Mouse (Mus musculus) thymus, adult 2 months (tissue): ENCODE data around the gene Klf3. TPM values are rescaled to one million over a fixed set of nuclear protein-coding genes. Genes with fewer than 3 reads are reported as not detected.
A peak's percentile ranks its signal among the peaks of the same experiment; 100 is the strongest.

Experiments
- DNase-seq: peaks from one replicate; pipeline ENCODE4 v3.0.0; 2021
- H3K27ac ChIP-seq: fragments of 200-500 bp; 2 replicates; pipeline ENCODE4 v1.5.1; 2012; ENCODE audit warnings: low read length, control low read depth; ENCODE audit not compliant: control insufficient read depth, insufficient read depth
- H3K27me3 ChIP-seq: fragments of 200-500 bp; 2 replicates; pipeline ENCODE4 v1.6.1; 2012; ENCODE audit warnings: mild to moderate bottlenecking, low read length, moderate library complexity, mixed read lengths; ENCODE audit not compliant: control insufficient read depth, insufficient read depth
- H3K36me3 ChIP-seq: fragments of 200-500 bp; 2 replicates; pipeline ENCODE4 v1.6.1; 2012; ENCODE audit warnings: mild to moderate bottlenecking, low read length, moderate library complexity; ENCODE audit not compliant: control insufficient read depth, insufficient read depth
- H3K4me1 ChIP-seq: fragments of 200-500 bp; replicated peaks from 2 replicates; pipeline ENCODE4 v1.6.1; 2012; ENCODE audit warnings: low read length; ENCODE audit not compliant: control insufficient read depth, insufficient read depth
- H3K4me3 ChIP-seq: fragments of 200-500 bp; 2 replicates; pipeline ENCODE4 v1.5.1; 2012; ENCODE audit warnings: mild to moderate bottlenecking, low read length, control low read depth, moderate library complexity; ENCODE audit not compliant: control insufficient read depth, insufficient read depth
- CTCF ChIP-seq: fragments of 200-500 bp; IDR thresholded peaks from 2 replicates; pipeline ENCODE4 v1.5.1; 2012; ENCODE audit warnings: mild to moderate bottlenecking, control low read depth, low read length, moderate library complexity, borderline replicate concordance; ENCODE audit not compliant: control insufficient read depth, poor library complexity, insufficient read depth; ENCODE audit errors: extremely low read depth
- POLR2A ChIP-seq: fragments of 200-500 bp; IDR thresholded peaks from 2 replicates; pipeline ENCODE4 v1.6.1; 2012; ENCODE audit warnings: mild to moderate bottlenecking, low read length, control low read depth, moderate library complexity; ENCODE audit not compliant: control insufficient read depth, poor library complexity, insufficient read depth; ENCODE audit errors: extremely low read depth
- WGBS: fragments of 180-500 bp; shearing (Covaris S2); methylation state at CpG from one replicate; pipeline ENCODE4 v1.1.7; 2018; 5-methylcytosine and 5-hydroxymethylcytosine counted together
- polyA plus RNA-seq: library from polyadenylated mRNA; depleted of rRNA; stranded (reverse); fragments of >200 nt; gene quantifications from 2 replicates; pipeline ENCODE4 v1.2.3, GENCODE M21; 2012

The Klf3 gene
- polyA plus RNA-seq, 1 experiment: 175 TPM

DNA sequence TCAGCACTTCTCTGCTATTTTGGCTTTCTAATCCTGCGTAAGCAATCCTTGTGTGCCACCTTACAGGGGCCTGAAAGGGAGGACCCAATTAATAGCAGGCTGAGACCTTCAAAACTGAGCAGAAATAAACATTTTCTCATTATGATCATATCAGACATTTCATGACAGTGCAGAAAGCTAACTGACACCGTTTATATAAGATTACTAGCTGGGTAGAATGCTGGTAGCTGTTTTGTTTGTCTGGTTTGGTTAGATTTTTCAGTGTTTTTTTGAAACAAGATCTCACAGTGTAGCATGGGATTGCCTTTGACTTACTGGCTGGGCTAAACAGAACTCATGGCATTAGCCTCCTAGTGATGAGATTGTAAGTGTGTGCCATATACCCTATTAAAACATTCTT is 23.9 kb upstream of the Klf3 start:
- Histone ChIP-seq H3K36me3 (no peaks in the 10 kb centered on the region), H3K27ac (no peak overlapping the region), H3K27me3 (no peaks in the 10 kb centered on the region), H3K4me1 (peaks cover 18% of the 10 kb centered on the region), H3K4me3 (no peak overlapping the region)
- WGBS: 74% methylated on average over 2 of the region's 2 CpGs
- TF ChIP-seq CTCF (no peak), POLR2A (no peak)
- DNase-seq: no peak

DNA sequence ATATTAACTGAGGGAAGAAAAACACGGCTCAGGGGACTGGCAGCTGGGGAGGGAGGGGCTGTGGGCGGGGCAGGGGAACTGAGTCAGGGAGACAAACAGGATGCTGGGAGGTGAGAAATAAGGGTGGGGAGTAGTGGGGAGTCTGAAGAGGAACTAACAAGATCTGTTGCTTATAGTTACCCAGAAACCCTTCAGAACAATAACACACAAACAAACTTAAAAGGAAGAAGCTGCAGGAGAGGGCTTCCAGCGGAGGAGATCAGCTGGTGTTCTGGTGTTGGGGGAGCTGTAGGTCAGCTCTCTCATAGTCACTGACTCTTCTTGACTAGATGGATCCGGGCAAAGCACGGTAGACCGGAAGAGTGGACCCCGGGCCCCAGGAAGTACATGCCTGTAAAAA is 22.4 kb upstream of the Klf3 start:
- peaks cover 18% of the 10 kb centered on the region for H3K4me1 ChIP-seq
- DNase-seq: peak; percentile 59
- H3K27me3 ChIP-seq: no peaks in the 10 kb centered on the region
- H3K27ac ChIP-seq: peak overlapping the region; percentile 83
- no peaks in the 10 kb centered on the region for H3K36me3 ChIP-seq
- TF ChIP-seq POLR2A: no peak
- no peak for TF ChIP-seq CTCF
- peak overlapping the region; percentile 9; the same call in 1 of the 2 replicates for H3K4me3 ChIP-seq
- 14% methylated on average over 7 of the region's 7 CpGs for WGBS

DNA sequence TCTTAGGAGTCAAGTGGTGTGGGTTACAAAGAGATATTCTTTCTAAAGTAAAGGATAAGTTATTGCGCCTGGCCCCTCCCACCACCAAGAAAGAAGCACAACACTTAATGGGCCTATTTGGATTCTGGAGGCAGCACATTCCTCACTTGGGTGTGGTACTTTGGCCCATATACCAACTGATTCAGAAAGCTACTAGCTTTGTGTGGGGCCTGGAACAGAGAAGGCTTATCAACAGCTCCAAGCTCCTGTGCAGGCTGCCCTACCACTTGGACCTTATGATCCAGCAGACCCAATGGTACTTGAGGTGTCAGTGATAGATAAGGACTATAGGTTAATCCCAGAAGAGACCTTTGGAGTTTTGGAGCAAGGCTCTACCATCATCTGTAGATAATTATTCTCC is 15.0 kb upstream of the Klf3 start:
- WGBS: 100% methylated on average over 1 of the region's 1 CpGs
- H3K27ac ChIP-seq: no peak overlapping the region
- TF ChIP-seq CTCF: no peak
- TF ChIP-seq POLR2A: no peak

DNA sequence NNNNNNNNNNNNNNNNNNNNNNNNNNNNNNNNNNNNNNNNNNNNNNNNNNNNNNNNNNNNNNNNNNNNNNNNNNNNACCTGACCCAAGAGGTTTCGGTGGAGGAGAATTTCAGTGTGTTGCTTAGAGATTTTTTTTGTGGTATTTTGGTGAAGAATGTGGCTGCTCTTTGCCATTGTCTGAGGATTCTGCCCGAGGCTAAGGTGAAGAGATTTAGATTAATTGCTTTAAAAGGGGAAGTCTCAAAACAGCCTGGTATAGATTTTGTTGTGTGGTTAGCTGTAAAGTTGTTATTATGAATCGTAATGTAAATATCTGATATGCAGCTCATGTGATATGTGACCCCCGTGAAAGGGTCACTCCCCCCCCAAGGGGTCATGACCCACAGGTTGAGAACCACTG is 5.0 kb upstream of the Klf3 start:
- 60% methylated on average over 4 of the region's 4 CpGs for WGBS
- peaks cover 11% of the 10 kb centered on the region for H3K4me1 ChIP-seq
- TF ChIP-seq POLR2A (no peak), CTCF (no peak)
- H3K27ac ChIP-seq: no peak overlapping the region
- no peak overlapping the region for H3K4me3 ChIP-seq
- no peaks in the 10 kb centered on the region for H3K36me3 ChIP-seq
- H3K27me3 ChIP-seq: no peaks in the 10 kb centered on the region
- DNase-seq: no peak

More for the DNA sequence above, 15.0 kb upstream of the Klf3 start:
- Histone ChIP-seq H3K27me3 (no peaks in the 10 kb centered on the region), H3K4me3 (no peak overlapping the region), H3K36me3 (no peaks in the 10 kb centered on the region), H3K4me1 (no peaks in the 10 kb centered on the region)
- no peak for DNase-seq

DNA sequence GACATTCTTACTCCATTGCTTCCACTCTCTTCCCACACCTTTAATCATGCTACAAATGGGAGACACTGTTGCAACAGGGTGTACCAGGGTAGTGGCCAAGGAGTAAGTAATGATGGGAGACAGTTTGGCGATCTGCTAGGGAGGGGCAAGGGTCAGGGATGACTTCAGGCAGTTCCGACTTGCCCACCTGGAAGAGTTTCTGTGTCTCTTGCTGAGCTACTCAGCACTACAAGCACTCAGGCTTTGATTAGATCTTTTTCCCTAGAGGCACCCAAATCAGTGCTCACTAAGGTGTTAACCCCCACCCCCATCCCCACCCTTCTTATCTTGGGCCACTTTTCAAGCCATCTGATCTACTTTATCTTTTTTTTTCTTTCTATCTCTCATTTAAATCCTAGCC is 1.6 kb upstream of the Klf3 start:
- H3K36me3 ChIP-seq: no peaks in the 10 kb centered on the region
- H3K4me3 ChIP-seq: no peak overlapping the region
- no peaks in the 10 kb centered on the region for H3K27me3 ChIP-seq
- TF ChIP-seq CTCF: no peak
- TF ChIP-seq POLR2A: no peak
- no peak for DNase-seq
- WGBS: 91% methylated on average over 2 of the region's 2 CpGs
- peaks cover 13% of the 10 kb centered on the region for H3K4me1 ChIP-seq
- H3K27ac ChIP-seq: no peak overlapping the region

DNA sequence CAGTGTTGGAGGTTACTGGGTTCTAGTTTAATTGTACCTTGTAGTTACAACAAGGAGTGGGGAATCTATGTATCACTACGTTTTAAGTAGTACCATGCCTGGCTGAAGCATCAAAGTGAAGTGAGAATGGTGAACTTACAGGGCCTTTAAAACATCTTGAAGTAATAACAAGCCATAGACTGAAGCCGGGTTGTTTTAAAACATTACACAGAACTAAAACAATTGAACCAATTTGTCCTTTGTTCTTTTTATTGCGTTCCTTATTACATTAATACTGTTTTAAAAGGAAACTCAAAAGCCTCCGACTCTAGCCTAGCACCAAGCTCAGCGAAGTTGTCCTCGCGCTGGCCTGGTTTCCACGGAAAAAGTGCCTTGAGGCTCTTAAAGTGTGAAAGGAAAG is 1.0 kb upstream of the Klf3 start:
- Histone ChIP-seq H3K4me3 (peak overlapping the region; percentile 90), H3K27me3 (no peaks in the 10 kb centered on the region), H3K27ac (peak overlapping the region; percentile 39; the same call in 1 of the 2 replicates), H3K36me3 (no peaks in the 10 kb centered on the region), H3K4me1 (peaks cover 14% of the 10 kb centered on the region)
- WGBS: 49% methylated on average over 8 of the region's 8 CpGs
- no peak for DNase-seq
- no peak for TF ChIP-seq CTCF
- no peak for TF ChIP-seq POLR2A
